Mouse (Mus musculus) liver, adult 2 months (tissue): ENCODE measurements around the gene Ap3m1.

Experiments
- CTCF ChIP-seq: fragments of 200-500 bp; IDR thresholded peaks from 2 replicates; pipeline ENCODE4 v1.5.1; 2011; ENCODE audit warnings: low read depth, low read length, control low read depth
- POLR2A ChIP-seq: fragments of 200-500 bp; IDR thresholded peaks from 2 replicates; pipeline ENCODE4 v1.6.1; 2011; ENCODE audit warnings: low read length, control low read depth; ENCODE audit not compliant: insufficient read depth; ENCODE audit errors: extremely low read depth

GRCm38 (mm10) chr14:21085666-21086065 is 33.4 kb upstream of the Ap3m1 start:
- no peak for TF ChIP-seq CTCF
- TF ChIP-seq POLR2A, result no peak
